Mouse (Mus musculus): ENCODE data around the gene Galnt17. TPM values are rescaled to one million over a fixed set of nuclear protein-coding genes. Genes with fewer than 3 reads are reported as not detected.

Galnt17 gene
- total RNA-seq, 2 experiments from 2014 or later: 32.3 to 35.2 TPM

GRCm38 (mm10) chr5:131156323-131156722 is 152.0 kb downstream of the Galnt17 start:
- DNase-seq (ENCODE audit: low spot score in 2 of 2): no peak

DNA sequence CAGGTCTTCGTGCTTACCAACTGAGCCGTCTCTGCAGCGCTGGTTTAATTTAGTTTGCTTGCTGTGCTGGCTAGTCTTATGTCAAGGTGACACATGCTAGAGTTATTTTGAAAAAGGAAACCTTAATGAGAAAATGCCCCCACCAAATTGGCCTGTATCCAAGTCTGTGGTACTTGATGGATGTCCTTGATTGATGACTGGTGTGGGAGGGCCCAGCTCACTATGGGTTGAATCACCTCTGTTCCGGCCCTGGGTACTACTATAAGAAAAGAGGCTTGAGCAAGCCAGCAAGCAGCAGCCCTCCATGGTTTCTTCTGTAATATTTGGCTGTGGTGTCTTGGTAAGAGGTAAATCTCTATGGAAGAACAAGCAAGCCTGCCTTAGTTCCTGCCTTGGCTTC is 165.7 kb downstream of the Galnt17 start:
- no peak for DNase-seq (ENCODE audit: low spot score in 2 of 2)

GRCm38 (mm10) chr5:131134809-131135208 is 173.5 kb downstream of the Galnt17 start:
- no peak for DNase-seq (ENCODE audit: low spot score in 2 of 2)

DNA sequence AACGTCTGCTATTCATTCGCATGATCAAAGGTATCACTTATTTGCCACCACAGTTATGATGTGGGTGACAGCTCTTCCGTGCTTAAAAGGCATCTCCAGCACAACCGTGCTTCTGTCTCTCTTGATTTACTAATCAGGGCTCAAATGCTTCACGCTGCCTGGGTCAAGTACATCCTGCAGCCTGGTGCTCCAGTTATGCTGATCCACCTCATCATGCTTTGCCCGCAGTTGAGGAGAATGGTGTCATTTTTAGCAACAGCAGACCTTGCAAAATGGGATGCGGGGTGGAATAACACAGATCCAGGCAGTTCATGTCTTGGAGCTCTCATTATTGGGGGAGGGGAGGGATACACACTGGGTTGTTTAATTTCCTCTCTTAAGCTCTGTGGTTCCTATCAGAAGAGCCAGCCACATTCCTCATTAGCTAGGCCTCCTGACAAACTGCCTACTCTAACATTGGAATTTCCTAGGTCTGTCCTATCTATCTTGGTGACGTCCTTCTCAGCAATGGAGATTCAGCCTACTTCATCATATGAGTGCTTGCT is 187.9 kb downstream of the Galnt17 start:
- DNase-seq (ENCODE audit: low spot score in 2 of 2): no peak

DNA sequence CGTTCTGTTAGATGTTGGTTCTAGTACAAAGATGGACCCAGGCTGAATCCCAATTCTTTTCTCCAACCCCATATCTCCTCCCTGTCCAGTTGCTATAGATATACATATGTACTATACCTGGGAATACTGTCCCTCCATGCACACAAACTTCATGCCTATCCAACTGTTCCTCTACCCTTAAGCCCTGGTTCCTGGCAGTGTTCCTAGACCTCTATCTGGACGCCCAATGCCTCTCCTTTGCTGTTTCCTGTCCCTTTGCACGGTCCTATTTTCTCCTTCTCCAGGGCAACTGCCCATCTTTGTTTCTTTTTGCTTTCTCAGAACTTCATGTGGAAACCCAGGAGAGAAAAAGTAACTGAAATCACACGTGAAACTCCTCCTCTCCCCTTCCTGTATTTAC is 188.4 kb downstream of the Galnt17 start:
- DNase-seq (ENCODE audit: low spot score in 2 of 2): no peak

DNA sequence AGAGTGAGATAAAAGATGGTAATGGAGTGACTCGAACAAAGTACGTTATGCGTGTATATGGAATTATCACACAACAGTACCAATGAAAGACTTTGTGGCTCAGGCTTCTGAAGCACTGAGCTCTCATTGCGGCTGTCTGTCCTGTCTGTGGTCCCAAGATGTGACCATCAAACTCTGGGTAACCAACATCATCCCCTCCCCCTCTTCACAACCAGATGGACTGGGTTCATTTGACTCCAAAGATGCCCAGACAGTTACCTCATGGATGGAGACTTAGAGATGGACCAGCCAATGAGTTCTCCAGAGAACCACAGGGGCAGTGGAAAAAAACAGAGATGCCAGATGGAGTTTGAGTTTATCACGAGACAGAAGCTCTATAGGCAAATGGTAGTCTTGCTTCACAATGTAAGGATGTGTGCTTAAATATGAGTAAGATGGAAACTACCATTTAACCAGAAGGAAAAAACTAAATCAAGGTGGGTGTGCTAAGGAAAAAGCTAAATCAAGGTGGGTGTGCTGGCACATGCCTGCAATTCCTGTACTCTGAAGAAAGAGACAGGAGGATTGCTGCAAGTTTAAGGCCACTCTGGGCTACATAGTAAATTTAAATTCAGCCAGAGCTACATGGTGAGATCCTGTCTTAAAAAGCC is 190.8 kb downstream of the Galnt17 start:
- no peak for DNase-seq (ENCODE audit: low spot score in 2 of 2)

- DNase-seq (ENCODE audit: low spot score in 2 of 2): peak; percentile 17 to 18
Observed at GRCm38 (mm10) chr5:131113850-131114470, 194.3 kb downstream of the Galnt17 start.

- no peak for DNase-seq (ENCODE audit: low spot score in 2 of 2)
Observed at GRCm38 (mm10) chr5:131107188-131107587, 201.1 kb downstream of the Galnt17 start.

DNA sequence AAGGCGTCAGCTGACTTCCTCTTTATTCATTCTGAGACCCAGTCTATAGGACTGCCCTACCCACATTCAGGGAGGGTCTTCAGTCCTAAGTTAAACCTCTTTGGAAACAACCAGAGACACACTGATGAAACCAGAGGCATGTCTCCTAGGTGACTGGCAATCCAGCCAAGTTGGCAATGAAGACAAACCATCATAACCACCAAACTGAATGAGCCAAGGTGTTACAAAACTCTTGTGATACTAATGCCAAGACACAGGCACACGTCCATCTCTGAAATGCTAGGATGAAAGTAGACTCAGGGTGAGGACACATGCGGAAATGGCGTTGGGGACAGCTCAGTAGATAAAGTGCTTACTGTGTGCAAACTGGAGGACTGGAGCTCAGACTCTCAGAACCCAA is 211.5 kb downstream of the Galnt17 start:
- no peak for DNase-seq (ENCODE audit: low spot score in 2 of 2)

GRCm38 (mm10) chr5:131095635-131096034 is 212.7 kb downstream of the Galnt17 start:
- no peak for DNase-seq (ENCODE audit: low spot score in 2 of 2)

GRCm38 (mm10) chr5:131094771-131095170 is 213.5 kb downstream of the Galnt17 start:
- DNase-seq (ENCODE audit: low spot score in 2 of 2): no peak

GRCm38 (mm10) chr5:131094138-131094537 is 214.2 kb downstream of the Galnt17 start:
- no peak for DNase-seq (ENCODE audit: low spot score in 2 of 2)

GRCm38 (mm10) chr5:131089876-131090275 is 218.4 kb downstream of the Galnt17 start:
- DNase-seq (ENCODE audit: low spot score in 2 of 2): peak; percentile 54 to 65

DNA sequence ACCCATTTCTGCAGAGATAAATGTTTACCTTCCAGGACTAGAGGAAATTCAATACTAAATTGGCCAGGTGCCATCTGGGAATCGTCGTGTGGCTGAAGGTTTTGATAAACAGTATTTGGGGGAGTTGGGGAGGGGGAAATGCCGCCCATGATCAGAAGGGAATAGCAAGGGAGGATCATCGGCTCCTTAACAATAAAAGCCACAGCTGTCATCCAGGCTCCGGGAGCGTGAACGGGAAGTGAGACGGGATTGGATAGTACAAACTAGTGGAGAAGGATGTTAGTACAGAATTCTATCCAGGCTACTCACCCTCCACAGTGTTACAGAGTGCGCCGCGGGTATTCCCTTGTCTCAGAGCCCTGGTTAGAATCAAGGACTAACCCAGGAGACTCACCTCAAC is 219.4 kb downstream of the Galnt17 start:
- no peak for DNase-seq (ENCODE audit: low spot score in 2 of 2)

DNA sequence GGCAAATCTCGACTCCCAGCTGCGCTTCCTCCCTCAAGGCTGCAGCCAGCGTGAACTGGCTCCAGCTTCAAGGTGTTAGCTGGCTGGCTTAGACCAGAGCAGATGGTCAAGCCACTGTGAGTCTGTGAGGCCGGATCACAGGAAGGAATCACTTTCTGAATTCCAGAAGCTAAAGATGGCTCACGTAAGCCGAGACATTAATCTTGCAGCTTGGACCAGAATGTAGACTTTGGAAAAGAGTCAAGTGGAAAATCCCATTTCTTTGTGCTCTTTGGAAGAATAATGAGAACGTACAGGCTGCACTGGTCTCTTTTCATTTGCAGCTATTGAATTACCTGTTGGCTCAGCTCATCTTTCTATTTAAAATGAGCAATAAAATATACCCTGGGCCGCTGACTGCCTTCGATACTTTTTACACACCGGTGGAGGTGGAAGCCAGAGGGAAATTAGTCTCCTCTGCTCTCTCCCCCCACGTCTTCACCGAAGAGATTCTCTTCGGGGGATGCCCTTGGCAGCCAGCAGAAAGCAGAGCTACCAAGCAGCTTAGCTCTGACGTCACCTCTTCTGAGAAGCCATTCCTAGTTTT is 225.1 kb downstream of the Galnt17 start:
- peak; percentile 16 to 25 for DNase-seq (ENCODE audit: low spot score in 2 of 2)

DNA sequence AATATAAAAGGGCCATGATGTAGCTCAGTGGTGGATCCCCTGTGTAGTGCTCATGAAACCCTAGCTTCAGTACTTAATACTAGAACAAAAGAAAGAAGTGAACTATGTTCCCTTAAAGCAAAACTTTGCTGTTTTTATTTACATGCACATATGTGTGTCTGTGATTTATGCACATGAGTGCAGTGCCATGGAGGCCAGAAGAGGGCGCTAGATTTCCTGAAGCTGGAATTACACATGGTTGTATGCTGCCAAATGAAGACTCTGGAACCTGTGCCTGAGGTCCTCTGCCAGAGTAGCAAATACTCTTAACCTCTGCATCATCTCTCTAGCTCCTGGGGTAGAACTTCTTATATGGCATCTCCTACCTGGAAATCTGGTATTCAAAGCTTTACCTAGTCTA is 230.6 kb downstream of the Galnt17 start:
- no peak for DNase-seq (ENCODE audit: low spot score in 2 of 2)

DNA sequence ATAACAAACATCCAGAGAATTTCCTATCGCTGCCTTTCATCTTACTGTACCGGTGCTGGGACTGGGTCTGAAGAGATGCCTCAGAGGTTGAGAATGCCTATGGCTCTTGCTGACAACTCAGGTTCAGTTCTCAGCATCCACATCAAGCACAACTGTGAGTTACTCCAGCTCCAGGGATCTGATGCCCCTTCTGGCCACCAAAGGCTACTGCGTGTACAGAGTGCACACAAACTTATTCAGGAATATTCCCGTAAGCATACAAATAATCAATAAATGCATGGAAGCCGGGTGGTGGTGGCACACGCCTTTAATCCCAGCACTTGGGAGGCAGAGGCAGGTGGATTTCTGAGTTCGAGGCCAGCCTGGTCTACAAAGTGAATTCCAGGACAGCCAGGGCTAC is 232.5 kb downstream of the Galnt17 start:
- DNase-seq (ENCODE audit: low spot score in 2 of 2): no peak

GRCm38 (mm10) chr5:131074295-131074694 is 234.0 kb downstream of the Galnt17 start:
- DNase-seq (ENCODE audit: low spot score in 2 of 2): no peak

GRCm38 (mm10) chr5:131065174-131065573 is 243.1 kb downstream of the Galnt17 start:
- peak; percentile 61 to 75 for DNase-seq (ENCODE audit: low spot score in 2 of 2)

- no peak for DNase-seq (ENCODE audit: low spot score in 2 of 2)
Observed at GRCm38 (mm10) chr5:131048505-131048904, 259.8 kb downstream of the Galnt17 start.

DNA sequence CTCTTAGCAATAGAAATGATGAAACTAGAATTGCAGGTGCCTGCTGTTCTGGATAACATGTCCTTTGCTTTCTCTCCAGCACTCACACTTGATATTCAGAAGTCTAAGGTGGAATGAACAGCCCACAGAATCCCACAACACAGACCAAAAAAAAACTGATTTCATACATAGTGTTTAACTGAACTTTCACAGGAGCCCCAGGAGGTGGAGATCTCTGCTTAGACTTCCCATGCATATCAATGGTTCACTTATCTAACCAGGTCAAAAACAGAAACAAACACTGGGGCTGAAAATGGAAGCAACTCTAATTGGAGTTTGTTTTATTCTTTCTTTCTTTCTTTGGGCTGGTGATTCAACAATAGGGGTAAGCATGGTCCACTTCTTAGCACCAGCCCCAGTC is 265.2 kb downstream of the Galnt17 start:
- DNase-seq (ENCODE audit: low spot score in 2 of 2): no peak

GRCm38 (mm10) chr5:131040441-131040840 is 267.9 kb downstream of the Galnt17 start:
- DNase-seq (ENCODE audit: low spot score in 2 of 2): no peak
